Mouse (Mus musculus) left cerebral cortex, postnatal 4 days (tissue): ENCODE measurements at regions not wholly inside any gene's neighbourhood (a gene's known extent, or its start where the extent isn't known, plus 50 kb on each side); places are given as distances from the start of the nearest gene placed in this dataset.

ENCODE experiments used
- DNase-seq: peaks from one replicate; pipeline ENCODE4 v3.0.0-alpha.2; 2022
- intact Hi-C: fragments of 180-260 bp; cut with DNase I; formaldehyde crosslinking; loops from one replicate; pipeline ENCODE4 v1.15.1; 2025

- intact Hi-C loops = no loop called here
Measured at GRCm38 (mm10) chr14:80083724-80084123, 99.8 kb downstream of the Olfm4 start.

GRCm38 (mm10) chr14:80097238-80097637, 113.4 kb downstream of the Olfm4 start:
- DNase-seq = no peak
- intact Hi-C loops = no loop called here

More at GRCm38 (mm10) chr14:80083724-80084123, 99.8 kb downstream of the Olfm4 start:
- DNase-seq = no peak

GRCm38 (mm10) chr14:80113115-80113687, 129.3 kb downstream of the Olfm4 start:
- DNase-seq = no peak
- intact Hi-C loops = no loop called here

- no peak for DNase-seq
- intact Hi-C loops = no loop called here
Measured at GRCm38 (mm10) chr14:80114326-80114725, 130.4 kb downstream of the Olfm4 start.

- intact Hi-C loops = no loop called here
- DNase-seq = peak; percentile 4
Measured at GRCm38 (mm10) chr14:80125156-80125555, 141.3 kb downstream of the Olfm4 start.

- intact Hi-C loops = no loop called here
- DNase-seq = no peak
Measured at GRCm38 (mm10) chr14:80128181-80128580, 144.3 kb downstream of the Olfm4 start.

- intact Hi-C loops = no loop called here
- DNase-seq = no peak
Measured at GRCm38 (mm10) chr14:80137541-80137940, 153.7 kb downstream of the Olfm4 start.

- no peak for DNase-seq
- intact Hi-C loops = no loop called here
Measured at GRCm38 (mm10) chr14:80138991-80139791, 155.3 kb downstream of the Olfm4 start.

- intact Hi-C loops = no loop called here
- DNase-seq = peak; percentile 5
Measured at GRCm38 (mm10) chr14:80157002-80157401, 173.1 kb downstream of the Olfm4 start.

GRCm38 (mm10) chr14:80169211-80169610, 185.3 kb downstream of the Olfm4 start:
- intact Hi-C loops = no loop called here
- no peak for DNase-seq

- no peak for DNase-seq
- intact Hi-C loops = no loop called here
Measured at GRCm38 (mm10) chr14:80170450-80171180, 186.7 kb downstream of the Olfm4 start.

- intact Hi-C loops = no loop called here
- DNase-seq = peak; percentile 22
Measured at GRCm38 (mm10) chr14:80172799-80173484, 189.1 kb downstream of the Olfm4 start.

- no peak for DNase-seq
- intact Hi-C loops = no loop called here
Measured at GRCm38 (mm10) chr14:80176464-80176863, 192.6 kb downstream of the Olfm4 start.

- intact Hi-C loops = no loop called here
Measured at GRCm38 (mm10) chr14:80195041-80195440, 211.2 kb downstream of the Olfm4 start.

GRCm38 (mm10) chr14:80212916-80213315, 229.0 kb downstream of the Olfm4 start:
- intact Hi-C loops = loop anchor here (2.0 to 10.0 kb wide), 3 partner anchors 298 to 594 kb away; no protein-coding TSS in a partner anchor
- peak; percentile 19 for DNase-seq

More at GRCm38 (mm10) chr14:80195041-80195440, 211.2 kb downstream of the Olfm4 start:
- no peak for DNase-seq

GRCm38 (mm10) chr14:80213666-80214065, 229.8 kb downstream of the Olfm4 start:
- DNase-seq = no peak
- intact Hi-C loops = loop anchor here (2.0 to 10.0 kb wide), 3 partner anchors 299 to 595 kb away; no protein-coding TSS in a partner anchor

GRCm38 (mm10) chr14:80215960-80216552, 232.2 kb downstream of the Olfm4 start:
- intact Hi-C loops = loop anchor here (10.0 kb wide), 1 partner anchor 301 kb away; no protein-coding TSS in a partner anchor

GRCm38 (mm10) chr14:80232066-80232465, 248.2 kb downstream of the Olfm4 start:
- intact Hi-C loops = no loop called here
- DNase-seq = no peak

More at GRCm38 (mm10) chr14:80215960-80216552, 232.2 kb downstream of the Olfm4 start:
- peak; percentile 71 for DNase-seq

GRCm38 (mm10) chr14:80232976-80233375, 249.1 kb downstream of the Olfm4 start:
- peak; percentile 71 for DNase-seq

GRCm38 (mm10) chr14:80237136-80237535, 253.3 kb downstream of the Olfm4 start:
- no peak for DNase-seq
- intact Hi-C loops = no loop called here

More at GRCm38 (mm10) chr14:80232976-80233375, 249.1 kb downstream of the Olfm4 start:
- intact Hi-C loops = no loop called here
